Mouse (Mus musculus): ENCODE results near the gene Iqce.

DNA sequence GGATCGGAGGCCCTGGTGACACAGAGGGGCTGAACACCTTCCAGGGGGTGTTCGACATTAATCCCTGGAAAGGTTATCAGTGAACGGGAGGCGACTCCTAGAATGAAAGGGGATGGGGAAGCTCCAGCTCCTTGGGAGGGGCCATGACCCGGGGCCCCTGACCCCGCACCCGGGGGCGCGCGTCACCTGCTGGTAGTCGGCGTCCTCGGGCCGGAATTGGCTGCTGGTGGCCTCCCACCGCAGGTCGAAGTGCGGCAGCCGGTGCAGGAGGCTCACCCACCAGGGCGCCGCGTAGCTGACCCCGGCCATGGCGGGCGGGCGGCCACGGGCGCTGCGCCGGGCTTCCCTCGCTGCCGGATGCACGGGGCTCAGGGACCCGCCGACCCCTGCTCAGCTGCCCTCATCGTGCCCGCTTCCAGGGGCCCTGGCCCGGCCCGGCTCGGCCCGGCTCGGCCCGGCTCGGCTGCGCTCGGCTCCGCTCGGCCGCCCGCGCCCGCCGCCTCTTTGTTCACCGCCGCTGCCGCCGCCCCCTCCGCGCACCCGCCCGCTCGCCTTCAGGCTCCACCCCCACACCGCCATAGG lies 53.6 kb downstream of the Iqce start, which contains the start of gene Ttyh3:
- TF ChIP-seq CTCF (IDR thresholded peaks at IDR 0.05; ENCODE audit: borderline replicate concordance, extremely low read depth, insufficient read depth, insufficient read length) (no peak), POLR2A (IDR thresholded peaks at IDR 0.05; ENCODE audit: borderline replicate concordance, extremely low read depth, insufficient read depth, insufficient read length, poor library complexity, severe bottlenecking) (peak; percentile 77)
